Mouse (Mus musculus) ES-E14 (cell line): ENCODE data around the gene Npepps. TPM values are rescaled to one million over a fixed set of nuclear protein-coding genes. Genes with fewer than 3 reads are reported as not detected.
"Not testable (repeated sequence)": the region's sequence is repeated elsewhere in the genome, so short reads cannot be mapped to it uniquely, and the experiment has no call there.

ENCODE experiments used
- DNase-seq: peaks from one replicate; pipeline ENCODE4 v3.0.0-alpha.2; 2013; ENCODE audit warnings: low read depth, low spot score
- H3K27ac ChIP-seq: 2 replicates; pipeline ENCODE4 v1.5.1; 2012; ENCODE audit warnings: low read depth, mild to moderate bottlenecking, low read length, moderate library complexity, mixed read lengths; ENCODE audit not compliant: poor library complexity, insufficient read depth, severe bottlenecking
- H3K36me3 ChIP-seq: 2 replicates; pipeline ENCODE4 v1.6.1; 2012; ENCODE audit warnings: mild to moderate bottlenecking, low read length, moderate library complexity, mixed read lengths; ENCODE audit not compliant: control insufficient read depth, poor library complexity, insufficient read depth, severe bottlenecking
- H3K4me1 ChIP-seq, 2 experiments: fragments of 150-350 bp in 1 of 2; sonication (generic) in 1 of 2; 2 replicates each; pipeline ENCODE4 v1.6.1; 2012; ENCODE audit warnings: low read length in 2 of 2, mild to moderate bottlenecking in 1 of 2, mixed read lengths in 1 of 2; ENCODE audit not compliant: control insufficient read depth in 2 of 2, insufficient read depth in 2 of 2, poor library complexity in 1 of 2
- H3K4me3 ChIP-seq, 2 experiments: fragments of 150-350 bp in 1 of 2; sonication (generic) in 1 of 2; 2 replicates each; pipeline ENCODE4 v1.5.1; 2012; ENCODE audit warnings: low read length in 2 of 2, low read depth in 1 of 2, mild to moderate bottlenecking in 1 of 2, mixed read lengths in 1 of 2; ENCODE audit not compliant: insufficient read depth in 1 of 2, poor library complexity in 1 of 2, severe bottlenecking in 1 of 2
- H3K9ac ChIP-seq: 2 replicates; pipeline ENCODE4 v1.6.1; 2012; ENCODE audit warnings: low read depth, mild to moderate bottlenecking, low read length, mixed read lengths; ENCODE audit not compliant: poor library complexity, insufficient read depth, severe bottlenecking
- H3K9me3 ChIP-seq: fragments of 150-350 bp; sonication (generic); 2 replicates; pipeline ENCODE4 v1.6.1; 2012; ENCODE audit warnings: low read depth, mild to moderate bottlenecking, low read length; ENCODE audit not compliant: control insufficient read depth, insufficient read depth
- CHD2 ChIP-seq: IDR thresholded peaks from 2 replicates; pipeline ENCODE4 v1.6.1; 2014; ENCODE audit warnings: mild to moderate bottlenecking, low read depth, low read length, inconsistent platforms
- HCFC1 ChIP-seq: IDR thresholded peaks from 2 replicates; pipeline ENCODE4 v1.6.1; 2012; ENCODE audit warnings: low read length, inconsistent platforms, borderline replicate concordance; ENCODE audit not compliant: insufficient read depth
- MAFK ChIP-seq: IDR thresholded peaks from 2 replicates; pipeline ENCODE4 v1.6.1; 2014; ENCODE audit warnings: mild to moderate bottlenecking, low read depth, low read length, inconsistent platforms; ENCODE audit not compliant: insufficient read depth
- ZC3H11A ChIP-seq: IDR thresholded peaks from 2 replicates; pipeline ENCODE4 v1.6.1; 2012; ENCODE audit warnings: low read depth, mild to moderate bottlenecking, inconsistent platforms, low read length, borderline replicate concordance
- ZNF384 ChIP-seq: IDR thresholded peaks from 2 replicates; pipeline ENCODE4 v1.6.1; 2012; ENCODE audit warnings: low read depth, low read length, inconsistent platforms
- in situ Hi-C, 2 experiments: fragments of 600-800 bp; cut with MboI; formaldehyde crosslinking; loops; one replicate each; pipeline ENCODE4 v1.15.1; 2025; ENCODE audit warnings: low sequenced_read_pairs in 2 of 2, inconsistent platforms in 1 of 2; ENCODE audit not compliant: unreplicated experiment in 2 of 2
- total RNA-seq: library from RNA; depleted of rRNA; stranded (reverse); fragments of 300-350 nt; gene quantifications from 2 replicates; pipeline ENCODE4 v1.2.3, GENCODE M21; 2012; rRNA removed

Npepps gene
- 86.1 and 107 TPM in 2 replicates for total RNA-seq

DNA sequence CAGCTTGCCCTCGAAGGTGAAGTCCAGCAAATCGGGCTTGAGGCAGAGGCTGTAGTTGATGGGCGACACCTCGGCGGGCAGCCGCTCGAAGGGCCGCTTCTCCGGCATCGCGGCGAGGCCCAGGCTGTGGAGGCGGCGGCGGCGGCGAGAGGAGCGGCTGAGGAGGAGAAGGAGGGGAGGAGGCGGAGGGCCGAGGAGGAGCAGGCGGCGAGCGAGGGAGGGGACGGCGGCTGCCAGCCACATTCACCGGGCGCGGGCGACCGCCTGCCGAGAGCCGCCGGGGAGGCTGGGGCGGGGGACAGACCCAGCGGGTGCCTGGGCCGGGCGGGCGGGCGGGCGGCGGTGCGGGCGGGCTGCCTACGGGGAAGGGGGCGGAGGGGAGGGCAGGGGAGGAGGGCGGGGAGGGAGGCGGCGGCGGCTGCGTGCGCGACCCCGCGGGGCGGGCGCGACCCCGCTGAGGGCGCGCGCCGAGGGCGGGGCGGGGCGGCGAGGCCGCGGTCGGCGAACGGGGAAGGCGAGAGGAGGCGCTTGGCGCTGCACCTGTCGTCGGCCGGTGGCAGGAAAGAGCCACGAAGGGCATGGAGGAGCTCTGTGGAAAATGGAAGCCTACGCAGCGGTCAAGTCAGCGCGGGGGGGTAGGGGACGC lies at the start of gene Npepps:
Gene Npepps, minus strand, starts transcription at position 423 of the 646 bp plus-strand sequence.
- in situ Hi-C loops: no loop called here
- Histone ChIP-seq H3K4me1 (peaks cover 10 to 23% of the 10 kb centered on the region in 2 experiments), H3K9me3 (no peaks in the 10 kb centered on the region), H3K36me3 (no peaks in the 10 kb centered on the region), H3K27ac (peak within 1 kb of the TSS; percentile 98), H3K4me3 (peak within 1 kb of the TSS; percentile 88 to 97), H3K9ac (peak within 1 kb of the TSS; percentile 95)
- no peak for DNase-seq
- TF ChIP-seq ZNF384 (no peak), ZC3H11A (no peak), CHD2 (no peak), HCFC1 (no peak), MAFK (no peak)

DNA sequence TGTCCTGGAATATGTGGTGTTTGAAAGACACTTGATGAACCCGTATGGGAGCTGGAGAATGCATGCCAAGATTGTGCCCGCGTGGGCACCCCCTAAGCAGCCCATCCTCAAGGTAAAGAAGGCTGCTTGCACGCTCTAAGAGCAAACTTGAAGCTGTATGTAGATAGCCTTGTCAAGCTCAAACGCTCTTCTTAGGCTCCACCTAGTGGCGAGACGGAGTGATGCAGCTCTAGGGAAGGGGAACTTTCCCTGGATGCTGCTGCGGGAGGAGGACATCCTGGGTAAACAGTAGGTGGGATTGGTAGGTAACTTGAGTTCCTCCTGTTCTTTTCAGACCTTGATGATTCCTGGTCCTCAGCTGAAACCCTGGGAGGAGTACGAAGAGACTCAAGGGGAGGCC lies 47.7 kb upstream of the Npepps start:
- peaks cover 41% of the 10 kb centered on the region for H3K36me3 ChIP-seq
- no peak for TF ChIP-seq ZC3H11A

DNA sequence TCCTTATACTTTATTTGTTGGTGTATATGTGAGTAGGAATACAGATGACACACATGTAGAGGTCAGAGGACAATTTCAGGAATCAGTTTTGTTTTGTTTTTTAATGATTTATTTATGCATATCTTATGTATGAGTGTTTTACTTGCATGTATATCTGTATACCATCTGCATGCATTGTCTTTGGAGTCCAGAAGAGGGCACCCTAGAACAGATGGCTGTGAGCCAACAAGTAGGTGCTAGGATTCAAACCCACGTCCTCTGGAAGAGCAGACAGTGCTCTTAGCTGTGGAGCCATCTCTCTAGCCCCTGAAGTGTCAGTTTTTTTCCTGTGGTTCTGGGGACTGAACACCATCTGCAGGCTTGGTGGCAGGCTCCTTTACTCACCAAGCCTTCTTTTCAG lies 44.8 kb upstream of the Npepps start:
- TF ChIP-seq HCFC1: no peak
- TF ChIP-seq ZC3H11A: no peak
- TF ChIP-seq MAFK: no peak
- no peak for TF ChIP-seq ZNF384
- no peak for TF ChIP-seq CHD2

More for the DNA sequence above, 47.7 kb upstream of the Npepps start:
- Histone ChIP-seq H3K4me3 (no peak overlapping the region), H3K9me3 (no peaks in the 10 kb centered on the region), H3K27ac (no peak overlapping the region), H3K4me1 (peaks cover 3 to 5% of the 10 kb centered on the region in 2 experiments), H3K9ac (no peak overlapping the region)
- in situ Hi-C loops: no loop called here
- peak; percentile 82 for DNase-seq

DNA sequence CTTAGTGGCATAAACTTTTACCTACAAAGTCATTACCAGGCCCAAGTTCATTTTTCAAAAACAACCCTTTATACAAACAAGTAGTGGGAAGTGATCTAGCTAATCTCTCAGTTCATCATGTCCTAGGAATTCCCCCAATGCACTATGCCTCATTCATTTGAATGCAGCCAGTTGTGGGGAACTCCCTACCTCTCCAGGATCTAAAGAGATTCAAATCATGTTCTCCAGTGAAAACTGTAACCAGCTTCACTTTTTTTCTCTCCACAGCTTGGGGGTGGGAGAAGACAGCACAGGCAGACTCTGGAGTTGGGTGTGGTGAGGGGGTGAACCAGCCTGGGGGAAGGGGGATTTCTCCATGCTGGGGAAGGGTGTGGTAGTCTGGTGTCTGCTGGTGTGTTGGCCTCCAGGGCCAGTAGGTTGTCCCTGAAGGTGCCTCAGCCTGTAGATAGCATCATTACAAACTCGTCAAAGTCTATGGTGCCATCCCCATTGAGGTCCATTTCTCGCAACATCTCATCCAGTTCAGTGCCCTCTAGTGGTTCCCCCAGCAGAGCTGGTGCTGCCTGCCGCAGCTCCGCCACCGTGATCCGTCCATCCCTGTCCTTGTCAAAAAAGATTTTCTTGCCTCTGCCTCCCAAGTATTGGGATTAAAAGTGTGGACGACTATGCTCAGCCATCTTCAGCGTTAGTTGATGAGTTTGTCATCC lies 41.6 kb upstream of the Npepps start:
- H3K4me1 ChIP-seq, H3K9me3 ChIP-seq, DNase-seq, in situ Hi-C loops: not testable (repeated sequence)
- Histone ChIP-seq H3K9ac (peak overlapping the region; percentile 47; the same call in 1 of the 2 replicates), H3K4me3 (peak overlapping the region in 1 of 2 experiments; percentile 10; a peak in 1 of 4 replicates), H3K27ac (peak overlapping the region; percentile 87; the same call in 1 of the 2 replicates), H3K36me3 (peaks cover 25% of the 10 kb centered on the region)

More for the DNA sequence above, 44.8 kb upstream of the Npepps start:
- DNase-seq: no peak
- Histone ChIP-seq H3K4me3 (no peak overlapping the region), H3K27ac (no peak overlapping the region), H3K9ac (no peak overlapping the region), H3K9me3 (no peaks in the 10 kb centered on the region), H3K36me3 (peaks cover 42% of the 10 kb centered on the region), H3K4me1 (peaks cover 2 to 4% of the 10 kb centered on the region in 2 experiments)
- in situ Hi-C loops: no loop called here
